Mouse (Mus musculus) forebrain, embryonic 11.5 days (tissue): Measurements from ENCODE around the gene Nipsnap1. TPM values are rescaled to one million over a fixed set of nuclear protein-coding genes. Genes with fewer than 3 reads are reported as not detected.

Experiments used
- ATAC-seq: fragments of 200-750 bp; cut with Nextera tagmentation; replicated peaks from 2 replicates; pipeline ENCODE4 v1.8.0; 2017; ENCODE audit warnings: moderate TSS enrichment; ENCODE audit not compliant: low FRiP score
- DNase-seq: peaks from one replicate; pipeline ENCODE4 v3.0.0-alpha.2; 2017; ENCODE audit warnings: low spot score
- H3K27ac ChIP-seq: fragments of 300-500 bp; sonication (generic); 2 replicates; pipeline ENCODE4 v1.5.1; 2014; ENCODE audit warnings: low read depth, low read length
- H3K27me3 ChIP-seq: fragments of 300-500 bp; sonication (generic); 2 replicates; pipeline ENCODE4 v1.6.1; 2014; ENCODE audit warnings: mild to moderate bottlenecking, low read length, mixed read lengths; ENCODE audit not compliant: control insufficient read depth, insufficient read depth
- H3K36me3 ChIP-seq: fragments of 300-500 bp; sonication (generic); 2 replicates; pipeline ENCODE4 v1.6.1; 2014; ENCODE audit warnings: mild to moderate bottlenecking, low read length, moderate library complexity, mixed read lengths; ENCODE audit not compliant: control insufficient read depth, insufficient read depth
- H3K4me1 ChIP-seq: fragments of 300-500 bp; sonication (generic); replicated peaks from 2 replicates; pipeline ENCODE4 v1.6.1; 2014; ENCODE audit warnings: low read length, mixed read lengths; ENCODE audit not compliant: control insufficient read depth, insufficient read depth
- H3K4me2 ChIP-seq: fragments of 300-500 bp; sonication (generic); 2 replicates; pipeline ENCODE4 v1.6.1; 2014; ENCODE audit warnings: low read depth, mild to moderate bottlenecking, low read length, moderate library complexity, mixed read lengths; ENCODE audit not compliant: severe bottlenecking
- H3K4me3 ChIP-seq: fragments of 300-500 bp; sonication (generic); 2 replicates; pipeline ENCODE4 v1.5.1; 2014; ENCODE audit warnings: low read depth, low read length
- H3K9ac ChIP-seq: fragments of 300-500 bp; sonication (generic); 2 replicates; pipeline ENCODE4 v1.6.1; 2014; ENCODE audit warnings: low read length
- H3K9me3 ChIP-seq: fragments of 300-500 bp; sonication (generic); 2 replicates; pipeline ENCODE4 v1.6.1; 2016; ENCODE audit warnings: low read length, mixed read lengths; ENCODE audit not compliant: control insufficient read depth
- WGBS: fragments of 180-500 bp; shearing (Covaris S2); extraction: QIAGEN DNeasy Blood & Tissue Kit; methylation state at CpG from one replicate; pipeline ENCODE4 v1.1.7; 2014; 5-methylcytosine and 5-hydroxymethylcytosine counted together
- microRNA-seq: library from miRNA; unstranded; fragments of <30 nt; microRNA quantifications from one replicate; pipeline ENCODE4, GENCODE M21; 2016; ENCODE audit not compliant: insufficient number of aligned reads
- polyA plus RNA-seq: library from polyadenylated mRNA; unstranded; fragments of >200 nt; fragmentation: Nextera tagmentation; extraction: Ambion mirVana; gene quantifications from 2 replicates; pipeline ENCODE4 v1.2.1, GENCODE M21; 2014

Gene Nipsnap1
- polyA plus RNA-seq, 1 experiment from 2014 or later: 80.0 TPM

- Histone ChIP-seq H3K4me1 (no peaks in the 10 kb centered on the region), H3K4me3 (no peak overlapping the region), H3K27me3 (no peaks in the 10 kb centered on the region), H3K36me3 (peaks cover 23% of the 10 kb centered on the region), H3K4me2 (no peak overlapping the region), H3K27ac (no peak overlapping the region), H3K9ac (no peak overlapping the region), H3K9me3 (no peaks in the 10 kb centered on the region)
- no peak for ATAC-seq
- 93% methylated on average over 7 of the region's 7 CpGs for WGBS
- no peak for DNase-seq
These were observed 48.0 kb downstream of the Nipsnap1 start for GRCm38 (mm10) chr11:4921751-4922150.

- no peak overlapping the region for H3K27ac ChIP-seq
- no peak overlapping the region for H3K4me2 ChIP-seq
- ATAC-seq: no peak
These were observed 53.5 kb downstream of the Nipsnap1 start for GRCm38 (mm10) chr11:4927224-4927623.

GRCm38 (mm10) chr11:4931009-4931601, 57.4 kb downstream of the Nipsnap1 start:
- no peaks in the 10 kb centered on the region for H3K27me3 ChIP-seq
- DNase-seq (no peak), ATAC-seq (no peak)
- no peak overlapping the region for H3K4me2 ChIP-seq
- no peak overlapping the region for H3K9ac ChIP-seq
- 56% methylated on average over 1 of the region's 1 CpGs for WGBS
- no peaks in the 10 kb centered on the region for H3K4me1 ChIP-seq
- peaks cover 5% of the 10 kb centered on the region; the same call in 1 of the 2 replicates for H3K36me3 ChIP-seq
- H3K27ac ChIP-seq: peak overlapping the region; percentile 50; the same call in 1 of the 2 replicates
- H3K9me3 ChIP-seq: no peaks in the 10 kb centered on the region
- H3K4me3 ChIP-seq: no peak overlapping the region

More at GRCm38 (mm10) chr11:4927224-4927623, 53.5 kb downstream of the Nipsnap1 start:
- H3K4me3 ChIP-seq: no peak overlapping the region
- H3K9me3 ChIP-seq: no peaks in the 10 kb centered on the region
- WGBS: 93% methylated on average over 3 of the region's 3 CpGs
- H3K4me1 ChIP-seq: no peaks in the 10 kb centered on the region
- H3K27me3 ChIP-seq: no peaks in the 10 kb centered on the region
- DNase-seq: no peak
- no peak overlapping the region for H3K9ac ChIP-seq
- peaks cover 10% of the 10 kb centered on the region; the same call in 1 of the 2 replicates for H3K36me3 ChIP-seq

- no peak overlapping the region for H3K27ac ChIP-seq
- no peaks in the 10 kb centered on the region for H3K4me1 ChIP-seq
- no peak for ATAC-seq
- H3K27me3 ChIP-seq: no peaks in the 10 kb centered on the region
- WGBS: 82% methylated on average over 5 of the region's 5 CpGs
- no peak overlapping the region for H3K4me3 ChIP-seq
- no peaks in the 10 kb centered on the region for H3K9me3 ChIP-seq
- H3K4me2 ChIP-seq: no peak overlapping the region
- H3K9ac ChIP-seq: no peak overlapping the region
- DNase-seq: no peak
- no peaks in the 10 kb centered on the region for H3K36me3 ChIP-seq
These were observed 62.5 kb downstream of the Nipsnap1 start for GRCm38 (mm10) chr11:4936243-4936642.

Small RNA genes lying within 50 kb of the gene (microRNA-seq; reads per million reads assigned to microRNA genes)
- gene Mir6918: 2.5 reads per million

Other genes starting within 250 kb of the Nipsnap1 start
- 36.7 and 39.2 TPM in 2 replicates for gene Ascc2, start 236.2 kb upstream of the Nipsnap1 start, polyA plus RNA-seq
- 550 and 552 TPM in 2 replicates for gene Uqcr10, start 169.6 kb upstream of the Nipsnap1 start, polyA plus RNA-seq
- 70.9 and 76.4 TPM in 2 replicates for gene Zmat5, start 169.3 kb upstream of the Nipsnap1 start, polyA plus RNA-seq
- 0.57 and 0.79 TPM in 2 replicates for gene Cabp7, start 127.2 kb upstream of the Nipsnap1 start, polyA plus RNA-seq
- gene Nf2, start 24.4 kb upstream of the Nipsnap1 start, polyA plus RNA-seq: 56.1 and 57.4 TPM in 2 replicates
- gene Thoc5, start 21.4 kb downstream of the Nipsnap1 start, polyA plus RNA-seq: 54.7 and 61.3 TPM in 2 replicates
- gene Nefh, start 74.1 kb downstream of the Nipsnap1 start, polyA plus RNA-seq: 0.17 and 0.21 TPM in 2 replicates
- 59.2 and 66.4 TPM in 2 replicates for gene Ap1b1, start 112.9 kb downstream of the Nipsnap1 start, polyA plus RNA-seq
- 0.23 and 0.99 TPM in 2 replicates for gene Rasl10a, start 184.2 kb downstream of the Nipsnap1 start, polyA plus RNA-seq
- gene Gas2l1, start 191.4 kb downstream of the Nipsnap1 start, polyA plus RNA-seq: 36.3 and 39.7 TPM in 2 replicates
- 26.5 and 34.4 TPM in 2 replicates for gene Rhbdd3, start 225.0 kb downstream of the Nipsnap1 start, polyA plus RNA-seq
- gene Ewsr1, start 225.3 kb downstream of the Nipsnap1 start, polyA plus RNA-seq: 509 and 539 TPM in 2 replicates